Mouse (Mus musculus): Measurements from ENCODE around the gene Sh2d1b2. TPM values are rescaled to one million over a fixed set of nuclear protein-coding genes. Genes with fewer than 3 reads are reported as not detected.
"Not testable (repeated sequence)": the region's sequence is repeated elsewhere in the genome, so short reads cannot be mapped to it uniquely, and the experiment has no call there.

The Sh2d1b2 gene
- not detected in 2 replicates for polyA plus RNA-seq (2015; fragmentation: Nextera tagmentation; extraction: Ambion mirVana)

GRCm38 (mm10) chr1:170232688-170233087, at the start of gene Sh2d1b2:
TSS of gene Sh2d1b2 (plus strand) at chr1:170232749.
- WGBS: 71% methylated on average over 5 of the region's 6 CpGs
- not testable (repeated sequence) for H3K9ac ChIP-seq

GRCm38 (mm10) chr1:170185137-170185536, 47.4 kb upstream of the Sh2d1b2 start:
- Histone ChIP-seq H3K9ac (no peak overlapping the region), H3K27ac (replicated peaks) (no peak overlapping the region), H3K9me3 (replicated peaks) (no peaks in the 10 kb centered on the region), H3K4me3 (replicated peaks) (no peak overlapping the region), H3K4me1 (no peaks in the 10 kb centered on the region), H3K4me2 (replicated peaks) (no peak overlapping the region), H3K27me3 (no peaks in the 10 kb centered on the region), H3K36me3 (no peaks in the 10 kb centered on the region)
- no peak for ATAC-seq (ENCODE audit: insufficient number of reproducible peaks, low FRiP score, low TSS enrichment, low read depth)
- 93% methylated on average over 3 of the region's 3 CpGs for WGBS

More at GRCm38 (mm10) chr1:170232688-170233087, at the start of gene Sh2d1b2:
- ATAC-seq (ENCODE audit: insufficient number of reproducible peaks, low FRiP score, low TSS enrichment, low read depth); H3K27me3 ChIP-seq; H3K36me3 ChIP-seq; H3K4me2 ChIP-seq (replicated peaks); H3K4me3 ChIP-seq (replicated peaks); H3K4me1 ChIP-seq; H3K27ac ChIP-seq (replicated peaks); H3K9me3 ChIP-seq (replicated peaks): not testable (repeated sequence)

GRCm38 (mm10) chr1:170186531-170186930, 46.0 kb upstream of the Sh2d1b2 start:
- no peak for ATAC-seq (ENCODE audit: insufficient number of reproducible peaks, low FRiP score, low TSS enrichment, low read depth)
- Histone ChIP-seq H3K9ac (no peak overlapping the region), H3K9me3 (replicated peaks) (no peaks in the 10 kb centered on the region), H3K4me3 (replicated peaks) (no peak overlapping the region), H3K27ac (replicated peaks) (no peak overlapping the region), H3K27me3 (no peaks in the 10 kb centered on the region), H3K4me2 (replicated peaks) (no peak overlapping the region), H3K36me3 (no peaks in the 10 kb centered on the region), H3K4me1 (no peaks in the 10 kb centered on the region)
- 82% methylated on average over 5 of the region's 5 CpGs for WGBS

- 58% methylated on average over 11 of the region's 11 CpGs for WGBS
- no peak for ATAC-seq (ENCODE audit: insufficient number of reproducible peaks, low FRiP score, low TSS enrichment, low read depth)
- Histone ChIP-seq H3K27ac (replicated peaks) (no peak overlapping the region), H3K36me3 (peaks cover 12% of the 10 kb centered on the region), H3K9me3 (replicated peaks) (no peaks in the 10 kb centered on the region), H3K4me3 (replicated peaks) (no peak overlapping the region), H3K9ac (no peak overlapping the region), H3K4me2 (replicated peaks) (no peak overlapping the region), H3K4me1 (no peaks in the 10 kb centered on the region), H3K27me3 (no peaks in the 10 kb centered on the region)
Measured at GRCm38 (mm10) chr1:170188601-170189000, 43.9 kb upstream of the Sh2d1b2 start.

- 74% methylated on average over 4 of the region's 4 CpGs for WGBS
- no peak overlapping the region for H3K27ac ChIP-seq (replicated peaks)
- H3K27me3 ChIP-seq: no peaks in the 10 kb centered on the region
- ATAC-seq (ENCODE audit: insufficient number of reproducible peaks, low FRiP score, low TSS enrichment, low read depth): no peak
- peaks cover 27% of the 10 kb centered on the region for H3K36me3 ChIP-seq
- no peak overlapping the region for H3K9ac ChIP-seq
- H3K9me3 ChIP-seq (replicated peaks): no peaks in the 10 kb centered on the region
- no peak overlapping the region for H3K4me2 ChIP-seq (replicated peaks)
- H3K4me3 ChIP-seq (replicated peaks): no peak overlapping the region
- H3K4me1 ChIP-seq: no peaks in the 10 kb centered on the region
Measured at GRCm38 (mm10) chr1:170190225-170190624, 42.3 kb upstream of the Sh2d1b2 start.

- Histone ChIP-seq H3K27ac (replicated peaks) (no peak overlapping the region), H3K27me3 (no peaks in the 10 kb centered on the region), H3K4me2 (replicated peaks) (no peak overlapping the region), H3K9ac (no peak overlapping the region), H3K9me3 (replicated peaks) (no peaks in the 10 kb centered on the region), H3K4me3 (replicated peaks) (no peak overlapping the region), H3K4me1 (no peaks in the 10 kb centered on the region), H3K36me3 (peaks cover 42% of the 10 kb centered on the region)
- WGBS: 90% methylated on average over 1 of the region's 1 CpGs
- ATAC-seq (ENCODE audit: insufficient number of reproducible peaks, low FRiP score, low TSS enrichment, low read depth): no peak
Measured at GRCm38 (mm10) chr1:170191925-170192324, 40.6 kb upstream of the Sh2d1b2 start.

- H3K4me1 ChIP-seq: no peaks in the 10 kb centered on the region
- peaks cover 70% of the 10 kb centered on the region for H3K36me3 ChIP-seq
- WGBS: 94% methylated on average over 8 of the region's 8 CpGs
- no peak overlapping the region for H3K4me3 ChIP-seq (replicated peaks)
- ATAC-seq (ENCODE audit: insufficient number of reproducible peaks, low FRiP score, low TSS enrichment, low read depth): no peak
- H3K9me3 ChIP-seq (replicated peaks): no peaks in the 10 kb centered on the region
- no peak overlapping the region for H3K9ac ChIP-seq
- no peak overlapping the region for H3K27ac ChIP-seq (replicated peaks)
- H3K27me3 ChIP-seq: no peaks in the 10 kb centered on the region
- no peak overlapping the region for H3K4me2 ChIP-seq (replicated peaks)
Measured at GRCm38 (mm10) chr1:170196211-170196610, 36.3 kb upstream of the Sh2d1b2 start.

GRCm38 (mm10) chr1:170200379-170200778, 32.2 kb upstream of the Sh2d1b2 start:
- Histone ChIP-seq H3K4me3 (replicated peaks) (no peak overlapping the region), H3K4me1 (no peaks in the 10 kb centered on the region), H3K4me2 (replicated peaks) (no peak overlapping the region), H3K36me3 (peaks cover 62% of the 10 kb centered on the region), H3K9me3 (replicated peaks) (no peaks in the 10 kb centered on the region), H3K27me3 (no peaks in the 10 kb centered on the region), H3K27ac (replicated peaks) (no peak overlapping the region), H3K9ac (no peak overlapping the region)
- whole genome bisulfite sequencing: 79% methylated on average over 3 of the region's 3 CpGs
- ATAC-seq (ENCODE audit: insufficient number of reproducible peaks, low FRiP score, low TSS enrichment, low read depth): no peak

GRCm38 (mm10) chr1:170206395-170206794, 26.2 kb upstream of the Sh2d1b2 start:
- H3K36me3 ChIP-seq: peaks cover 72% of the 10 kb centered on the region
- WGBS: 92% methylated on average over 6 of the region's 6 CpGs
- no peak for ATAC-seq (ENCODE audit: insufficient number of reproducible peaks, low FRiP score, low TSS enrichment, low read depth)
- H3K4me2 ChIP-seq (replicated peaks): no peak overlapping the region
- H3K4me1 ChIP-seq: no peaks in the 10 kb centered on the region
- no peaks in the 10 kb centered on the region for H3K27me3 ChIP-seq
- H3K4me3 ChIP-seq (replicated peaks): no peak overlapping the region
- no peaks in the 10 kb centered on the region for H3K9me3 ChIP-seq (replicated peaks)
- H3K9ac ChIP-seq: no peak overlapping the region
- no peak overlapping the region for H3K27ac ChIP-seq (replicated peaks)

- H3K27ac ChIP-seq (replicated peaks): no peak overlapping the region
- H3K4me1 ChIP-seq: peaks cover 5% of the 10 kb centered on the region; the same call in 1 of the 2 replicates
- no peak overlapping the region for H3K9ac ChIP-seq
- H3K9me3 ChIP-seq (replicated peaks): no peaks in the 10 kb centered on the region
- WGBS: 92% methylated on average over 10 of the region's 10 CpGs
- ATAC-seq (ENCODE audit: insufficient number of reproducible peaks, low FRiP score, low TSS enrichment, low read depth): no peak
- peaks cover 30% of the 10 kb centered on the region for H3K36me3 ChIP-seq
- H3K4me3 ChIP-seq (replicated peaks): no peak overlapping the region
- no peak overlapping the region for H3K4me2 ChIP-seq (replicated peaks)
- H3K27me3 ChIP-seq: no peaks in the 10 kb centered on the region
Measured at GRCm38 (mm10) chr1:170213181-170213879, 19.2 kb upstream of the Sh2d1b2 start.

- Histone ChIP-seq H3K36me3 (peaks cover 20% of the 10 kb centered on the region), H3K4me2 (replicated peaks) (peak overlapping the region; percentile 63), H3K27me3 (no peaks in the 10 kb centered on the region), H3K4me1 (peaks cover 5% of the 10 kb centered on the region; the same call in 1 of the 2 replicates), H3K9ac (peak overlapping the region; percentile 82), H3K9me3 (replicated peaks) (no peaks in the 10 kb centered on the region), H3K27ac (replicated peaks) (peak overlapping the region; percentile 79), H3K4me3 (replicated peaks) (peak overlapping the region; percentile 77)
- WGBS: 27% methylated on average over 7 of the region's 7 CpGs
- no peak for ATAC-seq (ENCODE audit: insufficient number of reproducible peaks, low FRiP score, low TSS enrichment, low read depth)
Measured at GRCm38 (mm10) chr1:170214383-170214756, 18.2 kb upstream of the Sh2d1b2 start.

All from embryonic facial prominence, embryonic 15.5 days (tissue).